Mouse (Mus musculus) T-helper 1 cell (primary cell): ENCODE results near the gene Pcf11.

ENCODE experiments used
- in situ Hi-C: fragments of 300-600 bp; cut with MboI, MseI; formaldehyde crosslinking; loops from one replicate; pipeline ENCODE4 v1.15.1; 2025; ENCODE audit warnings: high pct_unique_total_duplicates

The Pcf11 gene

GRCm38 (mm10) chr7:92669507-92670471 lies at the start of gene Pcf11:
Gene Pcf11 (minus strand): TSS chr7:92669934.
- in situ Hi-C loops, result loop anchor here (10.0 kb wide), 1 partner anchor 205 kb away; the partner anchor contains the start of genes Ddias and Prcp

- in situ Hi-C loops, result loop anchor here (5.0 kb wide), 1 partner anchor 98 kb away; no protein-coding TSS in a partner anchor
Measured at GRCm38 (mm10) chr7:92715055-92715454, 45.3 kb upstream of the Pcf11 start.

GRCm38 (mm10) chr7:92711593-92711992 lies 41.9 kb upstream of the Pcf11 start:
- in situ Hi-C loops, result no loop called here

GRCm38 (mm10) chr7:92709573-92709972 lies 39.8 kb upstream of the Pcf11 start:
- in situ Hi-C loops, result no loop called here

GRCm38 (mm10) chr7:92706711-92707110 lies 37.0 kb upstream of the Pcf11 start:
- in situ Hi-C loops, result no loop called here

GRCm38 (mm10) chr7:92705534-92705933 lies 35.8 kb upstream of the Pcf11 start:
- in situ Hi-C loops, result no loop called here

GRCm38 (mm10) chr7:92703661-92704060 lies 33.9 kb upstream of the Pcf11 start:
- in situ Hi-C loops, result no loop called here

GRCm38 (mm10) chr7:92698770-92699169 lies 29.0 kb upstream of the Pcf11 start:
- in situ Hi-C loops, result no loop called here

- in situ Hi-C loops, result no loop called here
Measured at GRCm38 (mm10) chr7:92696395-92696794, 26.7 kb upstream of the Pcf11 start.

- in situ Hi-C loops, result no loop called here
Measured at GRCm38 (mm10) chr7:92689101-92689500, 19.4 kb upstream of the Pcf11 start.

GRCm38 (mm10) chr7:92688299-92688669 lies 18.6 kb upstream of the Pcf11 start:
- in situ Hi-C loops, result no loop called here

- in situ Hi-C loops, result no loop called here
Measured at GRCm38 (mm10) chr7:92687556-92688298, 18.0 kb upstream of the Pcf11 start.

- in situ Hi-C loops, result no loop called here
Measured at GRCm38 (mm10) chr7:92677346-92677745, 7.6 kb upstream of the Pcf11 start.

GRCm38 (mm10) chr7:92675131-92675530 lies 5.4 kb upstream of the Pcf11 start:
- in situ Hi-C loops, result no loop called here

GRCm38 (mm10) chr7:92668791-92669506 lies 785 bp downstream of the Pcf11 start:
- in situ Hi-C loops, result loop anchor here (10.0 kb wide), 1 partner anchor 206 kb away; the partner anchor contains the start of genes Ddias and Prcp

GRCm38 (mm10) chr7:92666274-92666820 lies 3.4 kb downstream of the Pcf11 start:
- in situ Hi-C loops, result loop anchor here (10.0 kb wide), 1 partner anchor 208 kb away; the partner anchor contains the start of genes Ddias and Prcp

- in situ Hi-C loops, result no loop called here
Measured at GRCm38 (mm10) chr7:92658050-92658449, 11.7 kb downstream of the Pcf11 start.

- in situ Hi-C loops, result no loop called here
Measured at GRCm38 (mm10) chr7:92656386-92656785, 13.3 kb downstream of the Pcf11 start.

GRCm38 (mm10) chr7:92653329-92653728 lies 16.4 kb downstream of the Pcf11 start:
- in situ Hi-C loops, result no loop called here

- in situ Hi-C loops, result no loop called here
Measured at GRCm38 (mm10) chr7:92647790-92648189, 21.9 kb downstream of the Pcf11 start.

- in situ Hi-C loops, result no loop called here
Measured at GRCm38 (mm10) chr7:92642358-92642757, 27.4 kb downstream of the Pcf11 start.
